Mouse (Mus musculus) hindbrain, embryonic 15.5 days (tissue): Measurements from ENCODE around the gene Nav3. TPM values are rescaled to one million over a fixed set of nuclear protein-coding genes. Genes with fewer than 3 reads are reported as not detected.

Source experiments
- ATAC-seq: fragments of 200-750 bp; cut with Nextera tagmentation; 2 replicates; pipeline ENCODE4 v1.8.0; 2017; ENCODE audit warnings: low read depth, moderate number of reproducible peaks, moderate TSS enrichment; ENCODE audit not compliant: low FRiP score
- H3K27ac ChIP-seq: fragments of 300-500 bp; sonication (generic); replicated peaks from 2 replicates; pipeline ENCODE4 v1.5.1; 2015; ENCODE audit warnings: mild to moderate bottlenecking, inconsistent platforms
- H3K27me3 ChIP-seq: fragments of 300-500 bp; sonication (generic); 2 replicates; pipeline ENCODE4 v1.6.1; 2015; ENCODE audit warnings: control low read depth, inconsistent platforms
- H3K36me3 ChIP-seq: fragments of 300-500 bp; sonication (generic); 2 replicates; pipeline ENCODE4 v1.6.1; 2015; ENCODE audit warnings: control low read depth, inconsistent platforms
- H3K4me1 ChIP-seq: fragments of 300-500 bp; sonication (generic); replicated peaks from 2 replicates; pipeline ENCODE4 v1.6.1; 2015; ENCODE audit warnings: control low read depth, inconsistent platforms
- H3K4me2 ChIP-seq: fragments of 300-500 bp; sonication (generic); 2 replicates; pipeline ENCODE4 v1.6.1; 2015; ENCODE audit warnings: moderate library complexity, mild to moderate bottlenecking, inconsistent platforms
- H3K4me3 ChIP-seq: fragments of 300-500 bp; sonication (generic); 2 replicates; pipeline ENCODE4 v1.5.1; 2015; ENCODE audit warnings: mild to moderate bottlenecking, inconsistent platforms
- H3K9ac ChIP-seq: fragments of 300-500 bp; sonication (generic); 2 replicates; pipeline ENCODE4 v1.6.1; 2015; ENCODE audit warnings: inconsistent platforms
- H3K9me3 ChIP-seq: fragments of 300-500 bp; sonication (generic); 2 replicates; pipeline ENCODE4 v1.6.1; 2016; ENCODE audit warnings: control low read depth, inconsistent platforms
- WGBS: fragments of 180-500 bp; shearing (Covaris S2); methylation state at CpG from one replicate; pipeline ENCODE4 v1.1.7; 2015; 5-methylcytosine and 5-hydroxymethylcytosine counted together
- polyA plus RNA-seq: library from polyadenylated mRNA; unstranded; fragments of >200 nt; fragmentation: Nextera tagmentation; extraction: Ambion mirVana; gene quantifications from 2 replicates; pipeline ENCODE4 v1.2.1, GENCODE M21; 2015

Nav3 gene
- polyA plus RNA-seq, 1 experiment from 2014 or later, result 24.9 TPM

GRCm38 (mm10) chr10:109926149-109926548, 529.9 kb downstream of the Nav3 start:
- WGBS, result 82% methylated on average over 3 of the region's 3 CpGs
- Histone ChIP-seq H3K9ac (no peak overlapping the region), H3K27me3 (no peaks in the 10 kb centered on the region), H3K4me1 (peaks cover 21% of the 10 kb centered on the region), H3K27ac (no peak overlapping the region), H3K36me3 (no peaks in the 10 kb centered on the region), H3K4me3 (no peak overlapping the region), H3K4me2 (no peak overlapping the region), H3K9me3 (no peaks in the 10 kb centered on the region)
- no peak for ATAC-seq

- 77% methylated on average over 2 of the region's 2 CpGs for WGBS
- Histone ChIP-seq H3K27ac (no peak overlapping the region), H3K4me2 (no peak overlapping the region), H3K36me3 (no peaks in the 10 kb centered on the region), H3K9ac (no peak overlapping the region), H3K4me1 (peaks cover 20% of the 10 kb centered on the region), H3K4me3 (no peak overlapping the region), H3K9me3 (no peaks in the 10 kb centered on the region), H3K27me3 (no peaks in the 10 kb centered on the region)
- ATAC-seq, result no peak
Observed at GRCm38 (mm10) chr10:109924136-109924535, 531.9 kb downstream of the Nav3 start.

GRCm38 (mm10) chr10:109921368-109921767, 534.6 kb downstream of the Nav3 start:
- Histone ChIP-seq H3K27ac (no peak overlapping the region; the same call in 1 of the 2 replicates), H3K27me3 (no peaks in the 10 kb centered on the region), H3K4me3 (no peak overlapping the region), H3K9me3 (no peaks in the 10 kb centered on the region), H3K4me1 (peaks cover 9% of the 10 kb centered on the region), H3K9ac (no peak overlapping the region), H3K36me3 (no peaks in the 10 kb centered on the region), H3K4me2 (peak overlapping the region; percentile 28)
- no peak for ATAC-seq
- WGBS, result 50% methylated on average over 11 of the region's 11 CpGs

GRCm38 (mm10) chr10:109920607-109921187, 535.3 kb downstream of the Nav3 start:
- 14% methylated on average over 6 of the region's 6 CpGs for WGBS
- Histone ChIP-seq H3K27me3 (no peaks in the 10 kb centered on the region), H3K4me2 (peak overlapping the region; percentile 28), H3K27ac (no peak overlapping the region), H3K9ac (no peak overlapping the region), H3K4me1 (peaks cover 9% of the 10 kb centered on the region), H3K36me3 (no peaks in the 10 kb centered on the region), H3K9me3 (no peaks in the 10 kb centered on the region), H3K4me3 (no peak overlapping the region)
- ATAC-seq, result peak; percentile 80

GRCm38 (mm10) chr10:109919515-109919914, 536.5 kb downstream of the Nav3 start:
- no peaks in the 10 kb centered on the region for H3K9me3 ChIP-seq

GRCm38 (mm10) chr10:109907206-109907605, 548.8 kb downstream of the Nav3 start:
- ATAC-seq, result no peak
- WGBS, result 65% methylated on average over 4 of the region's 4 CpGs
- Histone ChIP-seq H3K4me1 (no peaks in the 10 kb centered on the region; the same call in 1 of the 2 replicates), H3K27me3 (no peaks in the 10 kb centered on the region), H3K4me2 (no peak overlapping the region), H3K27ac (no peak overlapping the region), H3K36me3 (no peaks in the 10 kb centered on the region), H3K4me3 (no peak overlapping the region), H3K9ac (no peak overlapping the region), H3K9me3 (no peaks in the 10 kb centered on the region)

More at GRCm38 (mm10) chr10:109919515-109919914, 536.5 kb downstream of the Nav3 start:
- Histone ChIP-seq H3K27ac (no peak overlapping the region), H3K4me3 (no peak overlapping the region), H3K4me1 (peaks cover 9% of the 10 kb centered on the region), H3K27me3 (no peaks in the 10 kb centered on the region), H3K9ac (no peak overlapping the region), H3K36me3 (no peaks in the 10 kb centered on the region), H3K4me2 (no peak overlapping the region)
- WGBS, result 64% methylated on average over 1 of the region's 1 CpGs
- ATAC-seq, result no peak

GRCm38 (mm10) chr10:109906413-109906785, 549.6 kb downstream of the Nav3 start:
- WGBS, result 83% methylated on average over 6 of the region's 6 CpGs
- H3K27ac ChIP-seq, result no peak overlapping the region
- H3K4me3 ChIP-seq, result no peak overlapping the region
- no peak overlapping the region for H3K4me2 ChIP-seq
- no peak for ATAC-seq
- no peaks in the 10 kb centered on the region for H3K9me3 ChIP-seq
- H3K9ac ChIP-seq, result no peak overlapping the region
- H3K36me3 ChIP-seq, result no peaks in the 10 kb centered on the region
- H3K4me1 ChIP-seq, result no peaks in the 10 kb centered on the region; the same call in 1 of the 2 replicates
- no peaks in the 10 kb centered on the region for H3K27me3 ChIP-seq

GRCm38 (mm10) chr10:109905649-109906412, 550.2 kb downstream of the Nav3 start:
- no peak for ATAC-seq
- Histone ChIP-seq H3K4me1 (no peaks in the 10 kb centered on the region; the same call in 1 of the 2 replicates), H3K9me3 (no peaks in the 10 kb centered on the region), H3K4me3 (no peak overlapping the region), H3K36me3 (no peaks in the 10 kb centered on the region), H3K9ac (no peak overlapping the region), H3K27ac (no peak overlapping the region), H3K27me3 (no peaks in the 10 kb centered on the region), H3K4me2 (no peak overlapping the region)
- WGBS, result 73% methylated on average over 9 of the region's 9 CpGs

GRCm38 (mm10) chr10:109904841-109905240, 551.2 kb downstream of the Nav3 start:
- no peaks in the 10 kb centered on the region; the same call in 1 of the 2 replicates for H3K4me1 ChIP-seq
- H3K27ac ChIP-seq, result no peak overlapping the region
- no peak overlapping the region for H3K4me2 ChIP-seq
- ATAC-seq, result no peak
- WGBS, result 90% methylated on average over 1 of the region's 1 CpGs
- H3K9ac ChIP-seq, result no peak overlapping the region
- H3K4me3 ChIP-seq, result no peak overlapping the region
- no peaks in the 10 kb centered on the region for H3K9me3 ChIP-seq
- H3K27me3 ChIP-seq, result no peaks in the 10 kb centered on the region
- H3K36me3 ChIP-seq, result no peaks in the 10 kb centered on the region

- Histone ChIP-seq H3K4me2 (no peak overlapping the region), H3K9me3 (no peaks in the 10 kb centered on the region), H3K9ac (no peak overlapping the region), H3K4me3 (no peak overlapping the region), H3K27me3 (no peaks in the 10 kb centered on the region), H3K27ac (no peak overlapping the region), H3K4me1 (no peaks in the 10 kb centered on the region; the same call in 1 of the 2 replicates), H3K36me3 (no peaks in the 10 kb centered on the region)
- WGBS, result 67% methylated on average over 17 of the region's 17 CpGs
- no peak for ATAC-seq
Observed at GRCm38 (mm10) chr10:109903701-109904555, 552.1 kb downstream of the Nav3 start.

GRCm38 (mm10) chr10:109903241-109903640, 552.8 kb downstream of the Nav3 start:
- Histone ChIP-seq H3K27ac (no peak overlapping the region), H3K9ac (no peak overlapping the region), H3K4me1 (no peaks in the 10 kb centered on the region; the same call in 1 of the 2 replicates), H3K9me3 (no peaks in the 10 kb centered on the region), H3K4me2 (no peak overlapping the region), H3K36me3 (no peaks in the 10 kb centered on the region), H3K4me3 (no peak overlapping the region), H3K27me3 (no peaks in the 10 kb centered on the region)
- no peak for ATAC-seq
- 80% methylated on average over 4 of the region's 4 CpGs for WGBS

- Histone ChIP-seq H3K4me3 (no peak overlapping the region), H3K27ac (peak overlapping the region; percentile 63; the same call in 1 of the 2 replicates), H3K9ac (no peak overlapping the region), H3K27me3 (no peaks in the 10 kb centered on the region), H3K4me1 (0 out of 2 replicates have a peak, but pooled peaks cover 7% of the 10 kb centered on the region), H3K36me3 (no peaks in the 10 kb centered on the region), H3K4me2 (no peak overlapping the region), H3K9me3 (no peaks in the 10 kb centered on the region)
- WGBS, result 59% methylated on average over 3 of the region's 3 CpGs
- no peak for ATAC-seq
Observed at GRCm38 (mm10) chr10:109889171-109889475, 566.9 kb downstream of the Nav3 start.
